In the genomic region with DNA sequence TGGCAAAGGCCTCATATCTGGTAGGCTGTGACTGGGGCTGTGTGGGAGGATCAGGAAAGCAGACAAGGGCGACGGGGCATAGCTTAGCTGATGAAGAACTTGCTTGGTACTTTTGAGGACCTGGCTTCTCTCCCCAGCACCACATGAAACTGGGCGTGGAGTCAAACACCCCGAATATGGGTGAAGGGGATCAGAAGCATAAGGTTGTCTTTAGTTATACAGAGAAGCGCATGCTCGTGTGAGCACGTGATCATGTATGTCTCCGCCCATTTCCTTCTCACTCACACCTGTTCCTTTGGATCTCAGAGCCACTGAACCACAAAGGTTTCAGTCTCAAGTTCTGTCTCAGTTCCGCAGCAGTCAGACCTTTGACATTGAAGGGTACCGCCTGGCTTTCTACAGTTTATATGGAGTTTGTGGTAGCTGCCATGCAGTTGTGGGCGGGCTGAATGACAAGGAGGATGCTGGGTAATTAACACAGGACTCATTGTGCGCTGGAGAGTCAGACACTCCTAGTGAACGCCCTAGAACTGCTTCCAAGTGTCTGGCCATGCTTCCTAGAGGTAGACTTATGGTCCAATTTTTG, we compare ENCODE assay signal across 10 mouse cellular contexts. TPM values are rescaled to one million over a fixed set of nuclear protein-coding genes. Genes with fewer than 3 reads are reported as not detected.
DNase-seq lines count a peak whose midpoint lies in the region; ATAC-seq and TF ChIP-seq lines count a peak whose summit lies in the region.
"Had no signal": no experiment of that assay in that cellular context is flagged by ENCODE, and none has a peak within 500 bp of the region (broad histone marks: within the 10 kb centered on the region; RNA-seq: fewer than 3 reads in every experiment).

No protein-coding gene starts in this region.

- no peaks in the 10 kb centered on the region for H3K4me1 ChIP-seq in midbrain, embryonic 11.5 days (ENCODE audit: control insufficient read depth, insufficient read depth, low read length)
- H3K4me1 ChIP-seq in midbrain, embryonic 15.5 days = no peaks in the 10 kb centered on the region
- peaks cover 23% of the 10 kb centered on the region for H3K4me1 ChIP-seq in embryonic facial prominence, embryonic 10.5 days
- no peaks in the 10 kb centered on the region for H3K4me1 ChIP-seq in midbrain, postnatal 0 days (ENCODE audit: insufficient read depth, low read length)
- no peaks in the 10 kb centered on the region; the same call in 1 of the 2 replicates for H3K4me1 ChIP-seq in forebrain, embryonic 11.5 days (replicated peaks; ENCODE audit: control insufficient read depth, insufficient read depth, low read length)

- H3K36me3 ChIP-seq in midbrain, embryonic 11.5 days (ENCODE audit: control insufficient read depth, insufficient read depth, low read length) = no peaks in the 10 kb centered on the region
- H3K36me3 ChIP-seq in midbrain, embryonic 15.5 days (replicated peaks) = no peaks in the 10 kb centered on the region
- no peaks in the 10 kb centered on the region for H3K36me3 ChIP-seq in embryonic facial prominence, embryonic 10.5 days (replicated peaks)
- no peaks in the 10 kb centered on the region for H3K36me3 ChIP-seq in midbrain, postnatal 0 days (ENCODE audit: insufficient read depth, low read length)
- H3K36me3 ChIP-seq in forebrain, embryonic 11.5 days (ENCODE audit: control insufficient read depth, insufficient read depth, low read length) = no peaks in the 10 kb centered on the region
- H3K36me3 ChIP-seq: limb, embryonic 15.5 days had no signal

- peak; percentile 54 for DNase-seq in midbrain, embryonic 11.5 days (ENCODE audit: low spot score, missing footprints)
- DNase-seq in kidney, adult 11 months = peak; percentile 51
- DNase-seq in embryonic facial prominence, embryonic 10.5 days (ENCODE audit: low spot score) = no peak
- DNase-seq in midbrain, postnatal 0 days (ENCODE audit: low spot score) = no peak
- no peak for DNase-seq in forebrain, embryonic 11.5 days (ENCODE audit: low spot score)
- DNase-seq: gastrocnemius, postnatal 36 days had no signal

- H3K4me2 ChIP-seq in midbrain, embryonic 11.5 days = no peak overlapping the region
- H3K4me2 ChIP-seq in midbrain, embryonic 15.5 days = no peak overlapping the region
- no peak overlapping the region for H3K4me2 ChIP-seq in midbrain, postnatal 0 days (ENCODE audit: low read depth, low read length, poor library complexity, severe bottlenecking)
- no peak overlapping the region for H3K4me2 ChIP-seq in forebrain, embryonic 11.5 days (ENCODE audit: low read depth, low read length, severe bottlenecking)
- H3K4me2 ChIP-seq: limb, embryonic 15.5 days had no signal

- H3K27ac ChIP-seq in midbrain, embryonic 11.5 days (ENCODE audit: low read depth, low read length) = no peak overlapping the region
- no peak overlapping the region for H3K27ac ChIP-seq in midbrain, embryonic 15.5 days
- H3K27ac ChIP-seq in embryonic facial prominence, embryonic 10.5 days (replicated peaks) = no peak overlapping the region
- no peak overlapping the region for H3K27ac ChIP-seq in midbrain, postnatal 0 days (ENCODE audit: low read depth, low read length)
- no peak overlapping the region for H3K27ac ChIP-seq in forebrain, embryonic 11.5 days (ENCODE audit: low read depth, low read length)
- H3K27ac ChIP-seq: limb, embryonic 15.5 days had no signal

- no peak overlapping the region for H3K4me3 ChIP-seq in midbrain, embryonic 11.5 days (ENCODE audit: low read depth, low read length)
- H3K4me3 ChIP-seq in midbrain, embryonic 15.5 days = no peak overlapping the region
- no peak overlapping the region for H3K4me3 ChIP-seq in embryonic facial prominence, embryonic 10.5 days
- H3K4me3 ChIP-seq in midbrain, postnatal 0 days (ENCODE audit: low read depth, low read length) = no peak overlapping the region
- H3K4me3 ChIP-seq in forebrain, embryonic 11.5 days (ENCODE audit: low read depth, low read length) = no peak overlapping the region
- H3K4me3 ChIP-seq: limb, embryonic 15.5 days had no signal

- H3K9ac ChIP-seq in midbrain, embryonic 11.5 days (ENCODE audit: low read length) = no peak overlapping the region
- no peak overlapping the region for H3K9ac ChIP-seq in midbrain, embryonic 15.5 days
- no peak overlapping the region for H3K9ac ChIP-seq in midbrain, postnatal 0 days (replicated peaks; ENCODE audit: low read length, poor library complexity, severe bottlenecking)
- no peak overlapping the region for H3K9ac ChIP-seq in forebrain, embryonic 11.5 days (ENCODE audit: low read length)
- H3K9ac ChIP-seq: limb, embryonic 15.5 days had no signal

- ATAC-seq in midbrain, embryonic 11.5 days (ENCODE audit: low FRiP score) = no peak
- no peak for ATAC-seq in midbrain, embryonic 15.5 days (replicated peaks)
- ATAC-seq in megakaryocyte-erythroid progenitor cell, adult 5-6 weeks (replicated peaks; ENCODE audit: low FRiP score, low TSS enrichment, poor library complexity, severe bottlenecking) = peak; percentile 43; the same call in 1 of the 2 replicates
- no peak for ATAC-seq in cerebellum, adult (ENCODE audit: insufficient number of reproducible peaks, low FRiP score, low TSS enrichment)
- no peak for ATAC-seq in midbrain, postnatal 0 days (ENCODE audit: low FRiP score)
- ATAC-seq in forebrain, embryonic 11.5 days (replicated peaks; ENCODE audit: low FRiP score) = no peak

- no peaks in the 10 kb centered on the region for H3K9me3 ChIP-seq in midbrain, embryonic 11.5 days (ENCODE audit: control insufficient read depth, low read length)
- H3K9me3 ChIP-seq in midbrain, embryonic 15.5 days = no peaks in the 10 kb centered on the region
- H3K9me3 ChIP-seq in embryonic facial prominence, embryonic 10.5 days = no peaks in the 10 kb centered on the region
- no peaks in the 10 kb centered on the region for H3K9me3 ChIP-seq in midbrain, postnatal 0 days (ENCODE audit: low read length)
- H3K9me3 ChIP-seq in forebrain, embryonic 11.5 days (ENCODE audit: control insufficient read depth, low read length) = no peaks in the 10 kb centered on the region
- H3K9me3 ChIP-seq: limb, embryonic 15.5 days had no signal

- 86% methylated on average over 13 of the region's 13 CpGs for WGBS in midbrain, embryonic 11.5 days
- WGBS in midbrain, embryonic 15.5 days = 85% methylated on average over 13 of the region's 13 CpGs
- 83% methylated on average over 13 of the region's 13 CpGs for WGBS in embryonic facial prominence, embryonic 10.5 days
- WGBS in midbrain, postnatal 0 days = 84% methylated on average over 13 of the region's 13 CpGs
- 88% methylated on average over 13 of the region's 13 CpGs for WGBS in forebrain, embryonic 11.5 days

- no peak for TF ChIP-seq CTCF in midbrain, postnatal 0 days (IDR thresholded peaks at IDR 0.05)

- H3K27me3 ChIP-seq in midbrain, embryonic 11.5 days (ENCODE audit: control insufficient read depth, insufficient read depth, low read length) = no peaks in the 10 kb centered on the region
- no peaks in the 10 kb centered on the region for H3K27me3 ChIP-seq in midbrain, embryonic 15.5 days (replicated peaks)
- peaks cover 20% of the 10 kb centered on the region for H3K27me3 ChIP-seq in embryonic facial prominence, embryonic 10.5 days (replicated peaks; ENCODE audit: low read depth, poor library complexity, severe bottlenecking)
- no peaks in the 10 kb centered on the region for H3K27me3 ChIP-seq in midbrain, postnatal 0 days (ENCODE audit: insufficient read depth, low read length)
- H3K27me3 ChIP-seq in forebrain, embryonic 11.5 days (ENCODE audit: control insufficient read depth, insufficient read depth, low read length) = 0 out of 2 replicates have a peak, but pooled peaks cover 2% of the 10 kb centered on the region
- H3K27me3 ChIP-seq: limb, embryonic 15.5 days had no signal

RNA-seq across cellular contexts. Expression of a gene that starts 1.9 kb away (rescaled TPM):
- polyA plus RNA-seq in midbrain, embryonic 11.5 days (2014; fragmentation: Nextera tagmentation; extraction: Ambion mirVana) = 0.32 and 0.34 TPM in 2 replicates
- 3.6 and 3.8 TPM in 2 replicates for polyA plus RNA-seq in midbrain, embryonic 15.5 days (2015; fragmentation: Nextera tagmentation; extraction: Ambion mirVana)
- total RNA-seq in megakaryocyte-erythroid progenitor cell, adult 5-6 weeks (2014; fragmentation: Nextera tagmentation) = 0.94 and 14.2 TPM in 2 replicates
- 0.38 and 5.5 TPM in 2 replicates for total RNA-seq in megakaryocyte-erythroid progenitor cell, adult 5-6 weeks (2017)
- polyA plus RNA-seq in embryonic facial prominence, embryonic 10.5 days (2016; fragmentation: Nextera tagmentation; extraction: Ambion mirVana) = 0.34 and 0.38 TPM in 2 replicates
- 1.4 and 2.2 TPM in 2 replicates for total RNA-seq in midbrain, postnatal 0 days (2014; rRNA removed)
- 2.8 and 3.0 TPM in 2 replicates for polyA plus RNA-seq in midbrain, postnatal 0 days (2015; fragmentation: Nextera tagmentation; extraction: Ambion mirVana)
- polyA plus RNA-seq in forebrain, embryonic 11.5 days (2014; fragmentation: Nextera tagmentation; extraction: Ambion mirVana) = 0.33 and 0.37 TPM in 2 replicates

RNA-seq across cellular contexts. Expression of a gene that starts 49.6 kb away (rescaled TPM):
- polyA plus RNA-seq in midbrain, embryonic 11.5 days (2014; fragmentation: Nextera tagmentation; extraction: Ambion mirVana) = 3.9 and 4.0 TPM in 2 replicates
- polyA plus RNA-seq in midbrain, embryonic 15.5 days (2015; fragmentation: Nextera tagmentation; extraction: Ambion mirVana) = 1.5 and 2.1 TPM in 2 replicates
- total RNA-seq in megakaryocyte-erythroid progenitor cell, adult 5-6 weeks (2014; fragmentation: Nextera tagmentation) = 6.7 and 12.0 TPM in 2 replicates
- 2.6 and 3.2 TPM in 2 replicates for total RNA-seq in megakaryocyte-erythroid progenitor cell, adult 5-6 weeks (2017)
- polyA plus RNA-seq in embryonic facial prominence, embryonic 10.5 days (2016; fragmentation: Nextera tagmentation; extraction: Ambion mirVana) = 1.1 and 1.8 TPM in 2 replicates
- 2.1 and 2.5 TPM in 2 replicates for total RNA-seq in midbrain, postnatal 0 days (2014; rRNA removed)
- 1.3 and 1.8 TPM in 2 replicates for polyA plus RNA-seq in midbrain, postnatal 0 days (2015; fragmentation: Nextera tagmentation; extraction: Ambion mirVana)
- 4.4 and 6.5 TPM in 2 replicates for polyA plus RNA-seq in forebrain, embryonic 11.5 days (2014; fragmentation: Nextera tagmentation; extraction: Ambion mirVana)

Comparison
In these comparisons a context has a peak if more than half of its experiments do, and no peak if none do; other contexts are left out.
1. DNase-seq: peak in midbrain, embryonic 11.5 days (single experiment) and kidney, adult 11 months (single experiment); none in embryonic facial prominence, embryonic 10.5 days (single experiment), midbrain, postnatal 0 days (single experiment) and forebrain, embryonic 11.5 days (single experiment).